Mouse (Mus musculus): ENCODE results near the gene Rbm33.
A peak's percentile ranks its signal among the peaks of the same experiment; 100 is the strongest.

Gene Rbm33

GRCm38 (mm10) chr5:28323822-28324221 is 6.9 kb downstream of the Rbm33 start:
- no peak for DNase-seq (ENCODE audit: low read depth in 2 of 2, low spot score in 2 of 2)

DNA sequence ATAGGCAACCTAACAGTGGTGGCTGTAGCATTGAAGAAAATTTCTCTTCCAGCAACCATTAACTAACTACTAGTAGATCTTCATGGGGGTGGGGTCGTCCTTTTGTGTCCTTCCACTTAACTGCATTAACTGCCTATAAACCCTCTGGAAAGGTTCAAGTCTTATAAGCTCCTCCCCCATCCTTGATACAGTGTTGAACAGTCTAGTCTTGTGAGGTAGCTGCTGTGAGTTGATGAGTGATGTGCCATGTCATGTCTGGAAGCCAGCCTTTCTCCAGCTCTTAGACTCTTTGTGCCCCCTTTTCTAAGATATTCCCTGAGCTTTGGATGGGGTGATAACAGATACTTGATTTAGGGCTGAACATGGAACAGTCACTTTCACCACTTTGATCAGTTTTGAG is 7.5 kb downstream of the Rbm33 start:
- DNase-seq (ENCODE audit: low read depth in 2 of 2, low spot score in 2 of 2): no peak

DNA sequence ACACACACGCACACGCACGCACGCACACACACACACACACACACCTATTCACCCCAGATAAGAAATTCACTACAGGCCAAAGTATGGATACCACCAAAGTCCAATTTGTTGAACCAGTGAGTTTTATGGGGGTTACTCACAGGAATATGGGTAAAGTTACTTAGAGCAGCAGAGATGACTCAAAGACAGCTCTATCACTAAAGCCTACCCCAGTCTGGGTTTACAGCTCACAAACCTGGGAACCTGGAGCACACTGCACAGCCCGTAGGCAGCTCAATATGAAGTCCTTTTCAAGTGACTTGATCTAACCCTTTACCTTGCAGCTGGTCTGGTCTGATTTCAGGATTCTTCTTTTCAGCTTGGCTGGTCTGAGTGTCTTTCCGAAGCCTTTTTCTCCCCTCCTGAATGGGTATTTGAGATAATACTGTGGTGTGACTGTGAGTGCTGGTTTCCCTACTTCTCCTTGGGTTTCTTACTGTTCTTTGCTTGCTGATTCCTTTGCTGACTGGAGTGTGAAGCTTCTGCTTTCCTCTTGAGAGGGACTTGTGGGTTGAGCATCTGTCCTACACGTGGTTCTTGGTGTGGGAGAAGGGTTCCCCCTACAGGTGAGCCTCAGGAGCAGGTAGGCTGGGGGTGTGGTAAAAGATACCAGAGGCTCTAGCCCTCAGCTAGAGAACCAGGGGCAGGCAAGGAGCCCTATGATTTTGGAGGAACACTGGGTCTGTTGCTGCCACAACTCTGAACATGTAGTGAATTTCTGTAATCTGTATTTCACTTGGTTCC is 12.3 kb downstream of the Rbm33 start:
- DNase-seq (ENCODE audit: low read depth in 2 of 2, low spot score in 2 of 2): peak; percentile 59 to 72

DNA sequence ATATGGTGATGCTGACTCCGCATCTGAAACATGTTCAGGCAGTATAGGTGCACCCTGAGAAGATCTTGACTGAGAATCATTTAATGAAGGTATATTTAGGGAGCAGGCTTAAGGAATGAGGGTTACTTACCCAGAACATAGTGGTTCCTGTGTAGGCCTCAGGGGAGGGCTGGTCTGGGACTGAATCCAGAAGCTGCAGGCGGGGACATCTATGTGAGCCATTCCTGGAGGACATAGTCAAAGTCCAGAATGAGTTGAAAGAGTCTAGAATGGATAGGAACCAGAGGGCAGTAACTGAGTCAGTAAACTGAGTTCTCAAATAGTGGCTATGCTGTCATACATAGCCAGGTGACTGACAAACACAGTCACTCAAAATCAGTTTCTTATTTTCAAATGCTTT is 16.8 kb downstream of the Rbm33 start:
- DNase-seq (ENCODE audit: low read depth in 2 of 2, low spot score in 2 of 2): no peak

GRCm38 (mm10) chr5:28351857-28352513 is 35.1 kb downstream of the Rbm33 start:
- DNase-seq (ENCODE audit: low read depth in 2 of 2, low spot score in 2 of 2): no peak

DNA sequence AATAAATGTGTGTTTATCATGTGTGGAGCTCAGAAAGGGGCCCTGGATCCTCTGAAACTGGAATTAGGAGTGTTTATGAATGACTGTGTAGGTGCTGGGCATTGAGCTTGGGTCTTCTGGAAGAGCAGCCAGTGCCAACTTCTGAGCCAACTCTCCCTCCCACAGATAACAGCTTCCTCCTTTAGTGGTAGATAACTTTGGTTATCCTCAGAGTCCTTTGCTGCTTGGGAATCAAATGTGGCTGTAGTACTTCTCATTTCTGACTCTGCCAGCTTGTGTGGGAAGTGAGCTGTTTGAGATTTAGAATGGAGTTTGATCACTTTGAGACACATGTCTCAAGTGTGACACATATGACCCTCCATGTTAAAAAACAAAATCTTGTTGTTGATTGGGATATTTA is 38.7 kb downstream of the Rbm33 start:
- DNase-seq (ENCODE audit: low read depth in 2 of 2, low spot score in 2 of 2): no peak

DNA sequence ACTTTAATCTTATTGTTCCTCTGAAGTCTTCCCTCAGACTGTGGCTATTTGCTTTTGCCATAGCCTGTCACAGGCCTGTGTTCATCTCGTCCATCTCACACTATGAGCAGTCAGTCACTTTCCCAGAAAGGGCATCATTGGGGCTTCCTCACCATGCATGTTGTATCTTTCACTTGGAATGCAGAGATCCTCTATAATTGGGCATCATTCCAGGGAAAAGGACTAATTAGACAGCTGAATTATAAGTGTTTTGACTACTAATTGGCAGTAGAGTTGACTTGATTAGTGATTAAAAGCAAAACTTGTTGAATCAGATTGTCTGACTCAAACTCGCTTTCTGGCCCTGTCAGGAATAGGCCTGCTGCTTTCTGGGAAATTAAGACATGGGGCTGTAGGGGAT is 43.8 kb downstream of the Rbm33 start:
- DNase-seq (ENCODE audit: low read depth in 2 of 2, low spot score in 2 of 2): no peak

DNA sequence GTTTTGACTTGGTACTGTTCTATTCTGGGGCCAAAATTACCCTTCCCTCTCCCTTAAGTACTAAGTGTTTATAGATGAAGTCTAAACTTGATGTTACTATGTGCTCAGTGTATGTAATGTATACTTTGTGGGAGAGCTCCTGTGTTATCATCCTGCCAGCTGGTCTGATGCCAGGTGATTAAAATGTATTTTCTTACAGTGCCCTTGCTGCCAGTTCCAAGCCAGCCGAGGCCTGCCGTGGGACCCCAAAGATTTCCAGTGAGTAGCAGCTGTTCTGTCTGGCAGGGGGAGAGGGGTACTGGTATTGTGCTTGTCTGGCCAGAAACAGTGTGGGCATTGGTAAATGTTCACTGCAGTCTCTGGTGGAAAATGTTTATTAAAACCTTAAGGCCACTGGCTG is 51.1 kb downstream of the Rbm33 start:
- DNase-seq (ENCODE audit: low read depth in 2 of 2, low spot score in 2 of 2): no peak

- no peak for DNase-seq (ENCODE audit: low read depth in 2 of 2, low spot score in 2 of 2)
Measured at GRCm38 (mm10) chr5:28370836-28371235, 53.9 kb downstream of the Rbm33 start.

DNA sequence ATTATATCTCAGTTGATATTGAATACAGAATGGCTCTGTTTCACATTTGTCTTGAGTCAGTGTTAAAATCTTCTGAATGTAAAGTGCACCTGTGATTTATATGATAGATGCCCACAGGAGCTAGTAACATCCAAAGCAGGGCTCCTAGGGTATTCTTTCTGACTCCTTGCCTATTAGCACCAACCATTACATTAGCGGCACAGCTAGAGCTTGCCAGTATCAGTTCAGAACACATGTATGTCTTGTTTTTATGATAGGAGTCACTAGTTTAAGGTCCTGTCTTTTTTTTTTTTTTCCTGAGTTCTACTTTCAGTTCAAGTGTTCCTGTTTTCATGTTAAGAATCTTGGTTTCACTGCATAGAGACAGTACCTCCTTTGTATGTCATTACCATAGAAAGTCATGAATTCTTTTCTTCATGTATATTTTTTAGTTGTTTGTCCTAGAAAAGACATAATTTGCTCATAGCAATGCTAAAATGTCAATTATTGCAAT is 55.3 kb downstream of the Rbm33 start:
- no peak for DNase-seq (ENCODE audit: low read depth in 2 of 2, low spot score in 2 of 2)

DNA sequence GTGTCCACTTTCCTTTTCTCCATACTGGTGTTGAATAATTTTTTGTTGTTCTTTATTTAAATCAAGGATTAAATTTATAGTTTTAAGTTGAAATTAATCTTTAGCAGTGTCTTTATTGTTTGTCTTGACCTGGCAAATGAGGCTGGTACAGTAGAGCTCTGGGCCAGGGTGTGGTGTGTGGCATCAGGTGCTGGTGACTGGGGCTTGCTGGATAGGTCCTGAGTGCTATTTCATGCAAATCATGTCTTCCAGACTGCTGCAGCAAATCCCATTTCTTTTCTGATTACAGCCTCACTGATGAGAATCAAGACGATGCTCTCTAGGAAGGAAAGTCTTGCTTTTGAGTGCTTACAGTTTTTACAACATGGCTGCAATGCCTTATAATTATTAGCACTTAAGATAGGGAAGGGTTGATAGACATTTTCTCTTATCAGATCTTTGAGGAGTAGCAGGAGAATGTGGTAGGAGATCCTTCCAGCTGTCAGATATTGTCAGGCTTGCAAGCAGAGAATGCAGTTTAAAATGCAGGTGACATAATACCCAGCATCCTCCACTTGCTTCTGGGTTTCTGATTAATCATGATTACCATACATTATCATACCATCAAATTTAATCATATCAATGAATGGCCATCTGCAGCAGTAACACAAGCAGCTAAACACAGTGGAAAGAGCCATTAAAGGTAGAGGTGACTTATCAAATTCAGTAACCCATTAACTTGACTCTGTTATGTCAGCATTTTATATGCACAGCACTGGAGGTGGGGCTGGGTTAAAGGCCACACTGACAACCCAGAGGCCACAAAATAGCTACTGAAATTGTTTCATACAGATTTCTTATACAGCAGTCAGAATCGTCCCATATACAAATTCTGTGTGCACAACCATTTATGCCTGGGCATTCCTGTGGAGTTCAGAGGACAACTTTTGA is 56.8 kb downstream of the Rbm33 start:
- DNase-seq (ENCODE audit: low read depth in 2 of 2, low spot score in 2 of 2): no peak

DNA sequence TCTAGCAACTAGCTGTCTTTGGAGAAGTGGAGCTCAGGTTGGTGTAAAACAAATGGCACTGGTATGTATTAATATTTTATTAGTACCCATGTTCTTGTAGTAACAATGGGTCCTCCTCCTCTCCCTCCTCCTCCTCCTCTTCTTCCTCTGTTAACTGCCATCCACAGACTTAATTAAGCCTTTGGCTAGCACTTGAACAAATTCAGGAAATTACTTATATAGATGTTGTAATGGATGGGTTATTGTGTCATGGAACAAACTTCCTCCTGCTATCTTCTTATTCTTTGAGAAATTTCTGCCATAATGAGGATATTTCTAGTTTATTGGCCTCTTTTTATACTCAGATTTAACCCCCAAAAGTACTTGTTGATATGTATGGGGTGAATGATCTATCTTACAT is 60.4 kb downstream of the Rbm33 start:
- DNase-seq (ENCODE audit: low read depth in 2 of 2, low spot score in 2 of 2): no peak

- peak; percentile 9 to 63 for DNase-seq (ENCODE audit: low read depth in 2 of 2, low spot score in 2 of 2)
Measured at GRCm38 (mm10) chr5:28382289-28382688, 65.4 kb downstream of the Rbm33 start.

GRCm38 (mm10) chr5:28386783-28387182 is 69.9 kb downstream of the Rbm33 start:
- no peak for DNase-seq (ENCODE audit: low read depth in 2 of 2, low spot score in 2 of 2)

DNA sequence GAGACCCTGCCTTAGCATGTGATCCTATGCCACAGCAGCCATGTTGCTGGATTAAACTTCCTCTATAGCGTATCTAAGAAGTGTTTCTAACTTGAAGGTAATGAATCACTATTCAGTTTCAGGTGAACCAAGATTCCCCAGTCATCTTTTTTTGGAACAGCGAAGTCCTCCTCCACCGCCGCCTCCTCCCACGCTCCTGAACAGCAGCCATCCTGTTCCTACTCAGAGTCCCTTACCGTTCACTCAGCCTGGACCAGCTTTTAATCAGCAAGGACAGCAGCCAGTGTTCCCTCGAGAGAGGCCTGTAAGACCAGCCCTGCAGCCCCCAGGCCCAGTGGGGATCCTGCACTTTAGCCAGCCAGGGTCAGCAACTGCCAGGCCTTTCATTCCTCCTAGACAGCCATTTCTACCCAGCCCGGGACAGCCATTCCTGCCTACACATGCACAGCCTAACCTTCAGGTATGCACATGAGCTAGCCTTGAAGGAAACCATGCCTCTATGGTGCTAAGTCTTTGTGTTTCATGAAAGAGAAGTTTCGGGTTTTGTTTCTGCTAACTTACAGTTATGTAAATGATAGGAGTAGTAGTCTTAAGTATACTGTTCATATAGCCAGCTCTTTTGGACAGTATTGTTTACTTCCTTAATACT is 70.7 kb downstream of the Rbm33 start:
- DNase-seq (ENCODE audit: low read depth in 2 of 2, low spot score in 2 of 2): no peak

DNA sequence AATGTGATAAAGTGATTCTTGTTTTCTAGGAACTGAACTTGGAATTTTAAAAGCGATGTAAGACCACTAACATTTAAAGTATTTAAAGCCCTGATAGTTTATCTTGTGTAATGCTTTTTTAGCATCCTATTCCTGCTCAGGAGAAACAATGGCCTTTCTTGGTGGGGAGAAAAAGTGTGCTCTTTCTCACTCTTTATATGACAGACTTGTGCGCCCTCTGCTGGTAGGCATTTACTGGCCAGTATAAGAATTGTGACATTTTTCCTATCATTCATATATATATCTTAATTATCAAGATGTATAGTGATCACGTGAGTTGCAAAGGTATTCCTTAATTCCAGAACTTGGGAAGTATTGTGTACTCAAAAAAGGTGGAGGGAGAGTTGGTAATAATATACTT is 71.3 kb downstream of the Rbm33 start:
- peak; percentile 60 to 68 for DNase-seq (ENCODE audit: low read depth in 2 of 2, low spot score in 2 of 2)

DNA sequence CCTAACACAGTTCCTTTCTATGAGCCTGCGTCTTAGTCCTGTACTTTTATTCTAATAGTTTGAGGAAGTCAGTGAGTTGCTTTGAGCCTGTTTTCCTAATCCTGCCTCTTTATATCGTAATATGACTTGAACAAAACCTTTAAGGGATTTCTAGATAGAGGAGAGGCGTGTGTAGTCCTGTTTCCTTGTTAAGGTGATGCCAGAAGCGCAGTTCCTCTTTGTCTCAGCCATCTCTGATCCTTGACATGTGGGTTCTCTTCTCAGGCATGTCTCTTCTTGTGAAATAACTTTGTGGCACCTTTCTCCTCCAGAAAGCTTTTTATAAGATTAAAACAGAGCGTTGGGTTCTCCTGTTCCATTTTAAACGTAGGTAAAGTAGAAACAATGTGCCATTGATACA is 73.3 kb downstream of the Rbm33 start:
- DNase-seq (ENCODE audit: low read depth in 2 of 2, low spot score in 2 of 2): no peak

DNA sequence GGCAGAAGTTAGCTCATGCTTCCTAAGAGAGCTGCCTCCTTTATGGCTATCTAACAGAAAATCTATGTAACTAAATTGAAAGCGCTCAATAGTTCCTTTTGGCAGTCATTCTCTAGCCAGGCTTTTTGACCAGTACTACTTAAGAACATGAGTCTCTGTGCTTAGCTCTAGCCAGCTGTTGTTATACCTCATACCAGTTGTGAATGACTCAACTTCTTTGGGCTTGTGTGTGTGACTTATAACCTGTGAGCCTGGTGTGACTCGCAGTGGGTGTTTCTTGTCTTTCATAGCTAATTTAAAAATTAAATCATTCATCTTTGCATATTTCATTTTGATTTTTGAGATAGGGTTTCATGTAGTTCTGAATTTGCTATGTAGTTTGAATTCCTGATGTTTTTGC is 80.4 kb downstream of the Rbm33 start:
- no peak for DNase-seq (ENCODE audit: low read depth in 2 of 2, low spot score in 2 of 2)

DNA sequence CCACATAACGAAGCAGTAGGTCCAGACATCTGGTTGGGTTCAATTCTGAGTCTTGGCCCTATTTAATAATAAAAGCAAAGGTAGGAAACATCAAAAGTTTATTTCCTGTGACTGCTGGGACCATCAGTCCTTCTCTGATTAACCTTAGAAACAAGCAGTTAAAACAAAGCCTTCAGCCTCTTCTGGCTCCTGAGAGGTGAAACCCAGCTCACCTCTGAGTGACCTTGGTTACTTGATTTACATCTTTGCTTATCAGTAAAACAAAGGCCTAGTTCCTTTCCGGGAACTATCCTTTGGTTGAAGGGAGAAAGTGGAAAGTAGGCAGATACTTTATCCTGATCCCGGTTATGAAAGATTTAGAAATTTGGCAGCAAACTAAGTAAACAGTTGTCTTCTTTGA is 81.8 kb downstream of the Rbm33 start:
- DNase-seq (ENCODE audit: low read depth in 2 of 2, low spot score in 2 of 2): no peak

GRCm38 (mm10) chr5:28399451-28400115 is 82.7 kb downstream of the Rbm33 start:
- DNase-seq (ENCODE audit: low read depth in 2 of 2, low spot score in 2 of 2): no peak

DNA sequence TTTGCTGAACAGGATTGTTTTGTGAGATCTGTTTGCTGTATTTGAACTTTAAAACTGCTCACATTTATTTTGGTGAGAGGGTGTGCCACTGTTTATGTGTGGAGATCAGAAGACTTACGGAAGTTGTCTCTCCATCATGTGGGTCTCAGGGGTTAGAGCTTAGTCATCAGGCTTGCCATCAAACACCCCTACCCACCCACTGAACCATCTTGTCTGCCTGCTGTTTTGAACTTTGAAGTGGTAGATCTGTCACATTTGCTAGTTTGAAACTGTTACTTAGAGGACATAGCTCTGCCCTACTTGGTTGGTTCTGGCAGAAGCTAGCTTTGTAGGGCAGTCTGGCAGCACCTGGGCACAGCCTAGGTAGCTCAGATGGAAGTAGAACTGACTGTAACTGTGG is 85.8 kb downstream of the Rbm33 start:
- DNase-seq (ENCODE audit: low read depth in 2 of 2, low spot score in 2 of 2): peak; percentile 69 to 71
